Mouse (Mus musculus): Measurements from ENCODE around the gene S100b.

S100b gene

GRCm38 (mm10) chr10:76253536-76253935, at the start of gene S100b:
TSS of gene S100b (plus strand) at chr10:76253853.
- no peak for DNase-seq (ENCODE audit: extremely low read depth, insufficient read length, low spot score)

GRCm38 (mm10) chr10:76207262-76207796, 46.3 kb upstream of the S100b start:
- DNase-seq (ENCODE audit: extremely low read depth, insufficient read length, low spot score), result no peak

GRCm38 (mm10) chr10:76209241-76209640, 44.4 kb upstream of the S100b start:
- DNase-seq (ENCODE audit: extremely low read depth, insufficient read length, low spot score), result no peak

GRCm38 (mm10) chr10:76210806-76211205, 42.8 kb upstream of the S100b start:
- DNase-seq (ENCODE audit: extremely low read depth, insufficient read length, low spot score), result no peak

GRCm38 (mm10) chr10:76212121-76212520, 41.5 kb upstream of the S100b start:
- DNase-seq (ENCODE audit: extremely low read depth, insufficient read length, low spot score), result no peak

- DNase-seq (ENCODE audit: extremely low read depth, insufficient read length, low spot score), result no peak
Measured at GRCm38 (mm10) chr10:76214161-76214560, 39.5 kb upstream of the S100b start.

GRCm38 (mm10) chr10:76217056-76217455, 36.6 kb upstream of the S100b start:
- no peak for DNase-seq (ENCODE audit: extremely low read depth, insufficient read length, low spot score)

- DNase-seq (ENCODE audit: extremely low read depth, insufficient read length, low spot score), result no peak
Measured at GRCm38 (mm10) chr10:76218240-76218639, 35.4 kb upstream of the S100b start.

GRCm38 (mm10) chr10:76225944-76226343, 27.7 kb upstream of the S100b start:
- DNase-seq (ENCODE audit: extremely low read depth, insufficient read length, low spot score), result no peak

- no peak for DNase-seq (ENCODE audit: extremely low read depth, insufficient read length, low spot score)
Measured at GRCm38 (mm10) chr10:76229627-76230026, 24.0 kb upstream of the S100b start.

- DNase-seq (ENCODE audit: extremely low read depth, insufficient read length, low spot score), result peak; percentile 86
Measured at GRCm38 (mm10) chr10:76237341-76238225, 16.1 kb upstream of the S100b start, which contains the start of gene Prmt2. TSS of gene Prmt2 (minus strand) at chr10:76237865.

- DNase-seq (ENCODE audit: extremely low read depth, insufficient read length, low spot score), result no peak
Measured at GRCm38 (mm10) chr10:76239401-76239800, 14.3 kb upstream of the S100b start.

- no peak for DNase-seq (ENCODE audit: extremely low read depth, insufficient read length, low spot score)
Measured at GRCm38 (mm10) chr10:76245106-76245505, 8.5 kb upstream of the S100b start.

- DNase-seq (ENCODE audit: extremely low read depth, insufficient read length, low spot score), result no peak
Measured at GRCm38 (mm10) chr10:76246601-76247000, 7.1 kb upstream of the S100b start.

GRCm38 (mm10) chr10:76247960-76248646, 5.5 kb upstream of the S100b start:
- no peak for DNase-seq (ENCODE audit: extremely low read depth, insufficient read length, low spot score)

GRCm38 (mm10) chr10:76248647-76248968, 5.0 kb upstream of the S100b start:
- DNase-seq (ENCODE audit: extremely low read depth, insufficient read length, low spot score), result no peak

- no peak for DNase-seq (ENCODE audit: extremely low read depth, insufficient read length, low spot score)
Measured at GRCm38 (mm10) chr10:76250870-76251269, 2.8 kb upstream of the S100b start.

GRCm38 (mm10) chr10:76253079-76253478, 574 bp upstream of the S100b start:
- no peak for DNase-seq (ENCODE audit: extremely low read depth, insufficient read length, low spot score)

- DNase-seq (ENCODE audit: extremely low read depth, insufficient read length, low spot score), result no peak
Measured at GRCm38 (mm10) chr10:76255617-76256016, 2.0 kb downstream of the S100b start.

GRCm38 (mm10) chr10:76257231-76257630, 3.6 kb downstream of the S100b start:
- no peak for DNase-seq (ENCODE audit: extremely low read depth, insufficient read length, low spot score)

GRCm38 (mm10) chr10:76257719-76258390, 4.2 kb downstream of the S100b start:
- DNase-seq (ENCODE audit: extremely low read depth, insufficient read length, low spot score), result peak; percentile 73

All from 3134 (cell line).